Mouse (Mus musculus): ENCODE data around the gene Shank1.
"Not testable (repeated sequence)": the region's sequence is repeated elsewhere in the genome, so short reads cannot be mapped to it uniquely, and the experiment has no call there.

The Shank1 gene

GRCm38 (mm10) chr7:44309475-44310284 is at the start of gene Shank1:
Shank1 (plus strand) TSS chr7:44310253.
- CTCF ChIA-PET = no interaction called here

DNA sequence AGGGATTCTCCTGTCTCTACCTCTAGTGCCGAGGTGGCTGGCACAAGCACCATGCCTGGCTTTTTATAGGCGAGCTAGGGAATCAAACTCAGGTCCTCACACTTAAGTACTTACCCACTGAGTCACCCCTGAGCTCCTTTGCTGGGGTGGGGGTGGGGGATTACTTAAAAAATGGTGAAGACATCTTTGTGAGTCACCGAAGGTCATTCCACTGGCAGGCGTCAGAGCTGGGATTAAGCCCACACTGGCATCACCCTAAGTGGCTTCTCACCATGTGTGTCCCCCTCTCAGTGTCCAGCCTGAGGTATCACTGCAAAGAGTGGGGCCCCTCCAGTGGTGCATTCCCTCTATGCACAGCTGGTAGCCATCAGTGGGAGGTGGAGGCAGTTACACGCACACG is 49.6 kb upstream of the Shank1 start:
- CTCF ChIA-PET = interaction anchor here (0.6 kb wide), 1 partner anchor 39 kb away, joined by 3 read pairs; no protein-coding TSS in a partner anchor

DNA sequence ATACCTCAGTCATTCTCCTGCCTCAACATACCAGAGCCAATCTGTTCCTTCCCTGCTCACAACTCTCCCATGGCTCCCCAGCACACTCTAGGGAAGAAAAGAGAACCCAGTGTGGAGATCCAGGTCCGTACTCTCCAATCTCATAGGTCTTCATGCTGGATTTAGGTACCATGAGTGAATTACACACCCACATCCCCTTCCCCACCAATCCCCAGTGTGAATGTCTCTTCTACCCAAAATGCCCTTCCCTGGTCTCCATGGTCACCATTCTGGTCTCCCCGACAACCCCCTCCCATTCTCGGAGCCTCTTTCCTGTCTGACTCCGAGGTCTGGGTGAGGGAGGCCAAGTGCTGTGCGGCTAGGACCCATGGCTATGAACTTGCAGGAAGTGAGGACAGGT is 48.9 kb upstream of the Shank1 start, which contains the start of gene Gm15517:
Gene Gm15517, plus strand, starts transcription at position 301 of the 400 bp plus-strand sequence.
- CTCF ChIA-PET = no interaction called here

GRCm38 (mm10) chr7:44262791-44263643 is 47.0 kb upstream of the Shank1 start:
- CTCF ChIA-PET = interaction anchor here (1.0 to 1.4 kb wide), 3 partner anchors 50 to 88 kb away, joined by 3 to 4 read pairs (median 4); no protein-coding TSS in a partner anchor

GRCm38 (mm10) chr7:44268117-44268516 is 41.9 kb upstream of the Shank1 start:
- CTCF ChIA-PET = no interaction called here

- CTCF ChIA-PET = no interaction called here
Measured at GRCm38 (mm10) chr7:44269397-44269796, 40.7 kb upstream of the Shank1 start.

DNA sequence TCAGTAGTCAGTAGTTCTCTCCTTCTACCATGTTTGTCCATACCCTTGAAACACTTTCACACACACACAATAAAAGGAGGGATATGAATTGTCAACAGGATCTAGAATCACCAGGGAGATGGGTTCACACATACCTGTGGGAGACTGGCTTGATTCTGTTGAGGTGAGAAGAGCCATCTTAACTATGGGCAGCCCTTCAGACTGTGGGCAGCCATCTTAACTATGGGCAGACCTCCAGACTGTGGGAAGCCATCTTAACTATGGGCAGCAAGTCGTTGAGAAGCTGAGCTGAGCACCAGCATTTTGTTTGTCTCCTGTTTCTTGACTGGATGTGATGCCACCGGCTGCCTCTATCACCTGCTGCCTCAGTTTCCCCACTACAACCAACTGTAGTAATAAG is 38.7 kb upstream of the Shank1 start:
- CTCF ChIA-PET = no interaction called here

- CTCF ChIA-PET = no interaction called here
Measured at GRCm38 (mm10) chr7:44272546-44272945, 37.5 kb upstream of the Shank1 start.

DNA sequence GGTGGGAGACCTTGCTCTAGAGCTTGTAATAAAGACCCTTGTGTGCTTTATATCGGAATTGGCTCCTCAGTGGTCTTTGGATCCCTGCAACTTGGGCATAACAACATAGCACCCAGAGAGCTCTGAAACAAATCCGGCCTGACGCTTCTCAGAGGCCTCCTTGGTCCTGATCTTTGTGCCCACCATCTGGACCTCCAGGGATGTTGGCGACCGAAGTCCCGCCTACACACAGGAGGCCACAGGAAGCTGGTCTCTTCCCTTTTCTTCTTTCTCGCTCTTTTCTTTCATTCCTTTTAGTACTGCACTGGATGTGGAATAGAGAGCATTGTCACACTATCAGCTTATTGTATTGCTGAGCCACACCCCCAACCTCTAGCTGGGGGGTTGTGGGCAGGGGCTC is 36.6 kb upstream of the Shank1 start:
- CTCF ChIA-PET = no interaction called here

DNA sequence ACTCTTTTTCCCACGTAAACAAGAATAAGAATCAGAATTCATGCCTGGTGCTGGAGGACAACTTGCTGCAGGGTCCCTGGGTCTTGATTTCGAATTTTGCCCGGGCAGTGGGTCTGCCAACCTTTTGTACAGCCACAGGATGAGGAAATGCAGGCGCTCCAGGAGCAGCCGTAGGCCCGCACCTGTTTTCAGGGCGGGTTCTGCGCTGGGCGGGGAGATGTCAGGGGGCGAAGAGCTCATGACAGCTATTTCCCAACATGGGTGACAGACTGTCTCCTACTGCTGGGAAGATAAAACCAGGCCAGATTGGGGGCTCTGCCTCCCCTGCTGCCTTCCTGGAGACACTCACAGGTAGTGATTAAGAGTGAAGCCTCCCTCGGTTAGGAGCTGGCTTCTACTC is 36.0 kb upstream of the Shank1 start:
- CTCF ChIA-PET = no interaction called here

- CTCF ChIA-PET = no interaction called here
Measured at GRCm38 (mm10) chr7:44275546-44275945, 34.5 kb upstream of the Shank1 start.

GRCm38 (mm10) chr7:44276461-44277249 is 33.4 kb upstream of the Shank1 start:
- CTCF ChIA-PET = interaction anchor here (0.8 to 1.2 kb wide), 3 partner anchors 42 to 82 kb away, joined by 4 to 10 read pairs (median 6); no protein-coding TSS in a partner anchor

DNA sequence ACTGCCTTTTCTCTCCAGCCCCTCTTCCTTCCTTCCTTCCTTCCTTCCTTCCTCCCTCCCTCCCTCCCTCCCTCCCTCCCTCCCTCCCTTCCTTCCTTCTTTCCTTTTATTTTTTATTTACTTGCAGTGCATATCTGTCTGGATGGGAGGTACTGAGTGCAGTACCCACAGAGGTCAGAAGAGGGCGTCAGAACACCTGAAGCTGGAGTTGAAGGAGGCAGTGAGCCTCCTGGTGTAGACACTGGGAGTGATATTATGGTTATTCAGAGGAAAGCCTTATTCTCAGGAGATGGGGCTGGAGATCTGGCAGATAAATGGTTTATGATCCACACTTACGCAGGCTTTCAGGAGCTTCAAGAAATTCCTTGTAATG is 32.8 kb upstream of the Shank1 start:
- CTCF ChIA-PET = interaction anchor here (0.8 to 1.2 kb wide), 3 partner anchors 41 to 82 kb away, joined by 4 to 10 read pairs (median 6); no protein-coding TSS in a partner anchor

GRCm38 (mm10) chr7:44280959-44281358 is 29.1 kb upstream of the Shank1 start:
- CTCF ChIA-PET = interaction anchor here (0.6 kb wide), 1 partner anchor 92 kb away, joined by 6 read pairs; no protein-coding TSS in a partner anchor

GRCm38 (mm10) chr7:44281586-44281985 is 28.5 kb upstream of the Shank1 start:
- CTCF ChIA-PET = no interaction called here

GRCm38 (mm10) chr7:44287760-44288159 is 22.3 kb upstream of the Shank1 start:
- CTCF ChIA-PET = interaction anchor here (0.6 kb wide), 1 partner anchor 23 kb away, joined by 5 read pairs; no protein-coding TSS in a partner anchor

GRCm38 (mm10) chr7:44290986-44291385 is 19.1 kb upstream of the Shank1 start:
- CTCF ChIA-PET = no interaction called here

- CTCF ChIA-PET = no interaction called here
Measured at GRCm38 (mm10) chr7:44291418-44291817, 18.6 kb upstream of the Shank1 start.

- CTCF ChIA-PET = not testable (repeated sequence)
Measured at GRCm38 (mm10) chr7:44297501-44297900, 12.6 kb upstream of the Shank1 start.

DNA sequence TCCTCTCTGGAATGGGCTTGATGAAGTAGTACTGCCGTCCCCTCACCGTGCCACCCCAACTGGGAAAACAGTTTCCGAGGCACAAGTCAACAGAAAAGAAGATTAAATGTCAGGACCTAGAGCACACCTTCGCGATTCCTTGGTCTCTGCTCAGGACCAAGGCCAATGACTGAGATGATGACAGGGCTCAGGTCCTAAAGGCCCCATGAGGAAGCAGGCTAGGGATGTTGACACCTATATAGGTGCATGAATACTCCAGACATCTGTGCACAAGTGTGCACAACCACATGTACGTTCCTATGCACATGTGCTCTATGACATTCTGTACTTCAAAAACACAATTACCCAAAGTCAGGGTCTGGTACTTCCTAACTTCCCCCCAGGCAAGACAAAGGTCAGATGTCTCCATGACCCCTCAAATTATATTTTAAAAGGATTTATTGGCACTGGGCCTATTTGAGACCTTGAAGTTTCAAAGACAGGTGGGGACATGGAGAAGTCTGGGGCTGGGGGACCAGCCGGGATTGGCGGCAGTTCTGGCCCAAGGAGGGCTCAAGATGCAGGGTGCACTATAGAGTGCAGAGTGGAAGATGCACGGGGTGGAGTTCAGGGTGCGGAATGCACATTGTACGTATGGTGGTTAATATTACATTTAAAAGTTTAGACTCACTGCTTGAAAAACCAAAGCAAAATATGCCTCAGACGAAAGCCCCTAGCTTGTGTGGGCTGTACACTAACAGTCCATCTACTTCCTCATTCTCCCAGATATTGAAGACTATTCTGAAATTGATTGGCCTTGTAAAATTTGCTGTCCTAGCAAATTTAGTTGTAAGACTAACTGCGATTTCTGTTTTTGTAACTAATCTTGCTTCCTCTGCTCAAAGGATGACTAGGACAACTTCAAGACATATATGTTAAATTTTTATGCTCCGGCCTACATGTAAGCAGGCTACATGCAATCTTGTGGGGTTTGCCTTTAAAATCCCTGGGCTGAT is 6.4 kb upstream of the Shank1 start:
- CTCF ChIA-PET = no interaction called here

DNA sequence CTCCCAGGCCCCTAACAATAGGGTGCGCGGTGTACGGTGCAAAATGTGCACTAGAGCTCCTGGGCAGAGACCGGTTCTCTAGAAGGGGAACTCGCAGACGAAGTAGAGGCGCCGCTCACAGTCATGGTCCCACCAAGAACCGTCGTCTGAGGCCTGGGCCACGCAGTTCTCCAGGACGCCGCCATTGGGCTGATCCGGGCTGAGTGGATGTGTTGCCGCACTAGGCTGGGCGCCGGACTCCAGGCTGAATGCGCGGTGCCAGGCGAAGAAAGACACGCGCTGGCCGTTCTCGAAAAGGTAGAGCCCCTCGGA is 5.6 kb upstream of the Shank1 start:
- CTCF ChIA-PET = no interaction called here

All from spleen, embryonic (tissue).